Mouse (Mus musculus) left cerebral cortex, postnatal 4 days (tissue): ENCODE measurements around the gene Prkcz. TPM values are rescaled to one million over a fixed set of nuclear protein-coding genes. Genes with fewer than 3 reads are reported as not detected.

Experiments used
- DNase-seq: peaks from one replicate; pipeline ENCODE4 v3.0.0-alpha.2; 2022
- intact Hi-C: fragments of 180-260 bp; cut with DNase I; formaldehyde crosslinking; loops from one replicate; pipeline ENCODE4 v1.15.1; 2025
- total RNA-seq, 2 experiments: library from RNA; stranded (reverse); gene quantifications; 2 replicates each; pipeline ENCODE4 v1.2.3; 2021

Gene Prkcz
- total RNA-seq, 2 experiments from 2014 or later, result 131 to 136 TPM

- intact Hi-C loops, result no loop called here
- DNase-seq, result peak; percentile 79
These were observed 40.6 kb downstream of the Prkcz start for GRCm38 (mm10) chr4:155320281-155321244.

- DNase-seq, result no peak
- intact Hi-C loops, result no loop called here
These were observed 42.9 kb downstream of the Prkcz start for GRCm38 (mm10) chr4:155318266-155318665.

DNA sequence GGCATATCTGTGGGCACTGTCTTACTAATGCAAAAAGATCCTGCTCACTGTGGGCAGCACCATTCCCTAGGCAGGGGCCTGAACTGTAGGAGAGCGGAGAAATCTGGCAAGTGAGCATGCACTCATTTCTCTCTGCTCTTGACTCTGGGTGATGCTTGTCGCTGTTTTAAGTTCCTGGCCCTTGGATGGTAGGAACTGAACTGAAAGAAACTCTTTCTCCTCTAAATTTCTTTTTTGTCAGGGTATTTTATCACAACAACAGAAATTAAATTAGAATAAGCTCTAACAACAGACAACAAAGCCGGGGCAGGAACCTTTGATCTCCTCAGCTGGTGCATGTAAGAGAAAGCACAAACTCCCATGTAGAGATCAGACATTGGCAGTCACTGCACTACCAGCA lies 46.1 kb downstream of the Prkcz start:
- no peak for DNase-seq
- intact Hi-C loops, result no loop called here

DNA sequence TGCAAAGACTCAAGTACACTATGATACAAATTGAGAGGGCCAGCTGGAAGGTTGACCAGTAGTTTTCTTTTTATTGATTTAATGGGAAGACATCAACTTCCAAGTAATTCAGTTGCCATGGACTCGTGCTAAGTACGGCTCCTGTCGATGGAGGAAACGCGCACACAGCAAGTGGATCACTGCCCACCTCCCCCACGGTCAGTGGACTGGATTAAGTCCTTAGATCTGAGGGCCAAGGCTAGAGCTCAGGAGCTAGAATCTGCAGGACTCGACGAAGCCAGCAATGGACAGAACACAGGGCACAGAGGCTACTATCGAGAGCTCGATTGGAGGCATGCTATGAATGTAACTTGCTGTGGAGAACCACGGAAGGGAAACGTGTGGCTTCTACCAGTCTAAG lies 52.5 kb downstream of the Prkcz start:
- no peak for DNase-seq
- intact Hi-C loops, result loop anchor here (5.0 kb wide), 1 partner anchor 56 kb away; no protein-coding TSS in a partner anchor

- intact Hi-C loops, result loop anchor here (5.0 kb wide), 1 partner anchor 56 kb away; no protein-coding TSS in a partner anchor
- peak; percentile 92 for DNase-seq
These were observed 53.1 kb downstream of the Prkcz start for GRCm38 (mm10) chr4:155308068-155308467.

- intact Hi-C loops, result loop anchor here (5.0 kb wide), 1 partner anchor 55 kb away; no protein-coding TSS in a partner anchor
- no peak for DNase-seq
These were observed 53.6 kb downstream of the Prkcz start for GRCm38 (mm10) chr4:155307591-155307990.

GRCm38 (mm10) chr4:155306356-155307242 lies 54.6 kb downstream of the Prkcz start:
- DNase-seq, result no peak
- intact Hi-C loops, result loop anchor here (5.0 kb wide), 1 partner anchor 54 kb away; no protein-coding TSS in a partner anchor

DNA sequence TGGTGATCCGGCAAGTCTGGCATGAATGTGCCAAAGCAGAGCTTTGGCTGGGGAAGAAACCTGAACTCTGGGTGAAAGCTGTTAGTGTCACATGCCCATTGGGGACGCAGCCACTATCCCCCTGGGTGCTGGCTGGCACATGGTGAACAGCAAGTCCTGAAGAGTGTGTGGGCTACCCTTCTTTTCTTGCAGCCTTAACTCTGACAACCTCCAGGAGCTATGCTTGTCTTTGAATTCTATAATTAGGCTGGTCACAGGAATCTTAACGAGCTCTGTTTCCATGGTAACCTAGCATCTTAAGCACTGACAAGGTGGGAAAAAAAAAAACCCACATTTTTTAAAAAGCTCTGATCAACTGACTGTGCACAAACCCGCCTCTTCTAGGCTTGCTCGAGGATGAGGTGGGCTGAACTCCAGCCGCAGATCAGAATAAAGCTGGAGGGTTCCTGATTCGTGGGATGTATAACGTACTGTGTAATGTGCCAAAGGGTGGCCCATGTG lies 55.6 kb downstream of the Prkcz start:
- intact Hi-C loops, result loop anchor here (5.0 kb wide), 1 partner anchor 53 kb away; no protein-coding TSS in a partner anchor
- peak; percentile 44 for DNase-seq

DNA sequence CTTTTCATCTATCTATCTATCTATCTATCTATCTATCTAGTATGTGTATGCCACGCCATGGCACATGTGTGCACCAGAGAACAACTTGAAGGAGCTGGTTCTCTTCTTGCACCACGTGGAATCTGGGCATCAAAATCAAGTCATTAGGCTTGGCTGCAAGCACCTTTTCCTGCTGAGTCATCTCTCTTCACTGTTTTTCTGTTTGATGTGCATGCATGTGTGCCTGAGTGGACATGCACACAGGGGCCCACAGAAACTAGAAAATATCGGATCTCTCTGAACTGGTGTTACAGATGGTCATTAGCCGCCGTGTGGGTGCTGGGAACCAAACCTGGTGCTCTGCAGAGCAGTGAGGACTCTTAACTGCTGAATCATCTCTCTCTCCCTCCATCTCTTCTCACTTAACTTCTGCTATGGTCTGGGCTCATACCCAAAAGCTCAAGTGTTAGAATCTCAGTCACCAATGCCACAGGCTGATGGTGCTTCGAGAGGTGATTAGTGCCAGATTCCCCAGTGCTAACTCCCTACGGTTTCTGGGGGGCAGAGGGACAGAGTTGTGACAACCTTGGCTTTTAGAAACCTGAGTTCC lies 56.6 kb downstream of the Prkcz start:
- intact Hi-C loops, result loop anchor here (5.0 kb wide), 1 partner anchor 52 kb away; no protein-coding TSS in a partner anchor
- no peak for DNase-seq

DNA sequence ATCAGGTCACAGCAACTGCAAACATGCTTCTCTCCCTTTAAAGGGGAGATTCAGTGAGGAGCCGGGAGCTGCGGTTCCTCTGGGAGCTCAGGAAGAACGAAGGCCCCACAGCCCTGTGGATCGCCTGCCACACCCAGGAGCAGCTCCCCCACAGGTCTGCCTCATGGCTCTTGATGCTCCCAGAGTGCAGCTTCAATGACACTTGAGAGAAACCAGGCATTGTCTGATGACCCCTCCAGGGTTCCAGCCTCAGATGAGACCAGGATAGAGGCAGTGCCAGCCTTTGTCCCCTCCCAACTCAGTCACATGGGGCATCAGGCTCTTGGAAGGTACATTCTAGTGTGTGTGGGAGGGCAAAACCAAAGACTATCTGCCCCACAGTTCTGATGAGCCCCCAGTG lies 59.2 kb downstream of the Prkcz start:
- intact Hi-C loops, result no loop called here
- no peak for DNase-seq

DNA sequence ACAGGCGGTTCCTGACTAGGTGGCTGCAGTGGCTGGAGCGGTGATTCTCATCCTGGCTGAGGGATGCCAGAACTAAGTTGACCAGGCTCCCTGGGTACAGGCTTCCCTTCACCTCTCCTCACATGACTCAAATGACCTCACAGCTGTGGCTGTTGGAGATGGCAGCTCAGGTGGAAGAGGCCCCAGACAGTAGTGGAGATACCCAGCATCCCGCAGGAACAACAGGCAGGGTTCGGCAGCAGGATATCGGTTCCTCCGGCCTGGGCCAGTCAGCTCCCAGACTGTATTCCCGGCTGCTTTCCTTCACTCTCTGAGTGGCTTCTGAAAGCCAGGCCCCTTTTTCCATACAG lies 60.1 kb downstream of the Prkcz start:
- DNase-seq, result no peak
- intact Hi-C loops, result no loop called here

GRCm38 (mm10) chr4:155300421-155301097 lies 60.6 kb downstream of the Prkcz start:
- DNase-seq, result no peak
- intact Hi-C loops, result no loop called here

- DNase-seq, result no peak
- intact Hi-C loops, result no loop called here
These were observed 62.3 kb downstream of the Prkcz start for GRCm38 (mm10) chr4:155298826-155299225.

DNA sequence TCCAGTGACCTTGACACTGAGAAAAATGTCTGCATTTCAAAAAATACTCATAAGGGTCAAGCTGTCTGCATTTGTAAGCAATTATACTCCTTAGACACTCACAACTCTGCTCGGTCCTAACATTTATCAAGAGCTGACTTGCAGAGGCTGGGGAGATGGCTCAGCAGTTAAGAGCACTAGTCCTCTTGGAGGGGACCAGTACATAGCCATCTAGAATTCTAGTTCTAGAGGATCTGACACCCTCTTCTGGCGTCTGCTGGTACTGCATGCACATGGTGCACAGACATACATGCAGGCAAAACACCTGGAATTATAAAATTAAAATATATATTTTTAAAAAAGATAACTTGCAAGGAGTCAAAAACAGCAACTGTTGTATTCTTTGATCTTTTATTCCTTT lies 64.1 kb downstream of the Prkcz start:
- intact Hi-C loops, result no loop called here
- DNase-seq, result peak; percentile 52

GRCm38 (mm10) chr4:155295996-155296395 lies 65.2 kb downstream of the Prkcz start:
- peak; percentile 20 for DNase-seq
- intact Hi-C loops, result no loop called here

DNA sequence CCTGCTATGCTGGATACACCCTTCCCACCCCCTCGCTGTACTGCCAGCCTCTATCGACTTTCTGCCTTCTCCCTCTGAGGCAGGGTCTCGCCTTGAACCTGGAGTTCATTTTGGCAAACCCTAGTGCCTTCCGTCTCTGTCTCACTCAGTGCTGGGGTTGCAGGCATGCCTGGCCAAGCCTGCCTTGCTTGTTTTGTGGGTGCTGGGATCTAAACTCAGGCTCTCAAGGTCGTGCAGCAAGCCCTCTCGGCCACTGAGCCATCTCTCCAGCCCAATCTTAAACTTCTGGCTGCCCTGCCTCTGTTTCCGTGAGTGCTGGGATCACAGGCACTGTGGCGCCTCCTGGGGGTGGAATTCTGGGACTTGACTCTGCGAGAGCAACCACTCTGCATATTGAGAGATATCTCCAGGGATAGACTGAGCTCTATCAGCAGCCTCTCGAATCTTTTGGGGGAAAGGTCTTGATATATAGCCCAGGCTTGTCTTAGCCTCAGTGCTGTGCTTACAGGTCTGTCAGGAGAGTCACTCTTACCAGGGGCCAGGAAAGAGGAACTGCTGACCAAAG lies 66.1 kb downstream of the Prkcz start:
- DNase-seq, result peak; percentile 43
- intact Hi-C loops, result no loop called here

- no peak for DNase-seq
- intact Hi-C loops, result no loop called here
These were observed 66.8 kb downstream of the Prkcz start for GRCm38 (mm10) chr4:155294381-155294780.

GRCm38 (mm10) chr4:155292863-155293262 lies 68.3 kb downstream of the Prkcz start:
- no peak for DNase-seq
- intact Hi-C loops, result no loop called here

DNA sequence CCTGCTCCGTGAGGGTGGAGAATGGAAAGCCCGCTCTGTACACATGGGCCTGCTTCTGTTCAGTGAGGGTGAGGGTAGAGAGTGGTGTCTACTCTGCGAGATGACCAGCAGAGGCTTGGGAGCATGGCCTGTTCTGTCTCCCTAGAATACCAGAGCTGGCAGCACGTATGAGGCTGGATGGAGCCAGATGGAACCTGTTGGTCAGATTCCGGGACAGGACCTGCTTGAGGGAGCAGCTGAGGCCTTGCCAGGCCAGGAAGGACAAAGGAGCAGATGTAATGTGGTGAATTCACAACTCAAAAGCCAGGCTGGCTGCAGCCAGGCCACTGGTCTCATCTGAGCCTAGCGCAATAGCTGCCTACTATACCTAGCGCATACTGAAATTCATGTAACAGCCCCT lies 71.1 kb downstream of the Prkcz start:
- DNase-seq, result no peak
- intact Hi-C loops, result no loop called here

DNA sequence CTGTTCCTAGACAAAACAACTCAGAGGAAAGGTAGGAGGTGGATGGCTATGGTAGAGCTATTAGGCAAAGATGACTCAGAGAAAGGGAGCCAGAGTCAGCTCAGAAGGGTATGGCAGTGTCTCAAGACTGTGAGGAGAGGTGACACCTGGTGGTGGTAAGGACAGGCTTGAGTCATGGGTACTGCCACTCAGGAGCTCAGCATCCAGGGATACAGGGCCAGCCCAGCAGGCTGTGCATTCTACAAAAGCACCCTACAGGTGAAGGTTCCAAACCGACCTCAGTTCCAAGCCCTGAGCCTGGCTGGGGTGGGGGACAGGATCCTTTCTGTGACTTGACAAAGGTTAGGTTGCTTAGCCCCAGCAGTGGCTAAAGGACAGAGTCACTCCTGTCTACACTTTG lies 72.6 kb downstream of the Prkcz start:
- intact Hi-C loops, result no loop called here
- DNase-seq, result no peak
